9 mouse cellular contexts compared by ENCODE assay signal in genomic region chr6:40346959-40347771, GRCm38 (mm10). TPM values are rescaled to one million over a fixed set of nuclear protein-coding genes. Genes with fewer than 3 reads are reported as not detected.
DNase-seq lines count a peak whose midpoint lies in the region; ATAC-seq and TF ChIP-seq lines count a peak whose summit lies in the region.
"Had no signal": no experiment of that assay in that cellular context is flagged by ENCODE, and none has a peak within 500 bp of the region (broad histone marks: within the 10 kb centered on the region; RNA-seq: fewer than 3 reads in every experiment).

No protein-coding gene starts in this region.

- H3K9ac ChIP-seq in liver, postnatal 0 days (replicated peaks): no peak overlapping the region
- H3K9ac ChIP-seq: neural tube, embryonic 12.5 days had no signal

- no peak overlapping the region for H3K4me2 ChIP-seq in liver, postnatal 0 days (ENCODE audit: low read depth, low read length)
- H3K4me2 ChIP-seq: neural tube, embryonic 12.5 days had no signal

- WGBS in liver, postnatal 0 days (ENCODE audit: insufficient replicate concordance): 71% methylated on average over 10 of the region's 10 CpGs

- no peak for TF ChIP-seq CTCF in liver, postnatal 0 days (IDR thresholded peaks at IDR 0.05; ENCODE audit: low read depth)

- H3K36me3 ChIP-seq in liver, postnatal 0 days (replicated peaks; ENCODE audit: insufficient read depth, low read length): no peaks in the 10 kb centered on the region

- DNase-seq in liver: peak; percentile 3
- no peak for DNase-seq in liver, postnatal 0 days
- peak; percentile 57 for DNase-seq in cerebellum, adult 11-12 months
- DNase-seq in gastrocnemius, postnatal 14 days: peak; percentile 54
- peak; percentile 67 to 73 for DNase-seq in layer of hippocampus, postnatal 36 days
- peak; percentile 72 for DNase-seq in right cerebral cortex, adult 2 months (ENCODE audit: low spot score in 2 of 2)
- no peak for DNase-seq in spleen, postnatal 14 days (ENCODE audit: low spot score in 2 of 2)
- DNase-seq in thymus, postnatal 4 days: no peak

- TF ChIP-seq EP300 in liver, postnatal 0 days (IDR thresholded peaks at IDR 0.05; ENCODE audit: low read depth): no peak

- intact Hi-C loops in gastrocnemius, postnatal 14 days (cut with DNase I; ENCODE audit: low total_unique reads): no loop called here

- no peak for ATAC-seq in liver, postnatal 0 days

- H3K4me1 ChIP-seq in liver, postnatal 0 days (ENCODE audit: insufficient read depth): no peaks in the 10 kb centered on the region
- H3K4me1 ChIP-seq: neural tube, embryonic 12.5 days had no signal

- H3K27ac ChIP-seq in liver, postnatal 0 days (ENCODE audit: low read depth): no peak overlapping the region
- H3K27ac ChIP-seq: neural tube, embryonic 12.5 days had no signal

- no peaks in the 10 kb centered on the region for H3K27me3 ChIP-seq in liver, postnatal 0 days (ENCODE audit: insufficient read depth, low read length)
- H3K27me3 ChIP-seq: neural tube, embryonic 12.5 days had no signal

- H3K4me3 ChIP-seq in liver, postnatal 0 days (ENCODE audit: low read depth, low read length): no peak overlapping the region
- H3K4me3 ChIP-seq: neural tube, embryonic 12.5 days had no signal

- H3K9me3 ChIP-seq in liver, postnatal 0 days (ENCODE audit: low read length): no peaks in the 10 kb centered on the region
- H3K9me3 ChIP-seq: neural tube, embryonic 12.5 days had no signal

RNA-seq across cellular contexts. Expression of gene Agk, which starts 22.2 kb away (rescaled TPM):
- 8.1 and 9.6 TPM in 2 replicates for polyA plus RNA-seq in liver, postnatal 0 days (2015; fragmentation: Nextera tagmentation; extraction: Ambion mirVana)
- total RNA-seq in gastrocnemius, postnatal 14 days (2021): 10 to 100 TPM; 10.2 to 10.3 TPM
- 10 to 100 TPM; 44.8 to 47.5 TPM for total RNA-seq in layer of hippocampus, postnatal 36 days (2021)

Comparison
In these comparisons a context has a peak if more than half of its experiments do, and no peak if none do; other contexts are left out.
1. DNase-seq: peak in liver (single experiment), cerebellum, adult 11-12 months (single experiment), gastrocnemius, postnatal 14 days (single experiment), layer of hippocampus, postnatal 36 days (2 of 2) and right cerebral cortex, adult 2 months (2 of 2); none in liver, postnatal 0 days (single experiment), spleen, postnatal 14 days (0 of 2) and thymus, postnatal 4 days (single experiment).
2. RNA of gene Agk, which starts 22.2 kb away (total RNA-seq): 44.8 to 47.5 TPM in layer of hippocampus, postnatal 36 days; 10.2 to 10.3 TPM in gastrocnemius, postnatal 14 days; every median in the first group is over 4 times any median in the second.